Mouse (Mus musculus): ENCODE data around the gene Galnt5.

The Galnt5 gene

GRCm38 (mm10) chr2:57997752-57998430 is at the start of gene Galnt5:
Gene Galnt5, plus strand, starts transcription at chr2:57997884.
- no peak for DNase-seq (ENCODE audit: low read depth, low spot score)

- no peak for DNase-seq (ENCODE audit: low read depth, low spot score)
These were observed 46.1 kb upstream of the Galnt5 start for GRCm38 (mm10) chr2:57951620-57952019.

DNA sequence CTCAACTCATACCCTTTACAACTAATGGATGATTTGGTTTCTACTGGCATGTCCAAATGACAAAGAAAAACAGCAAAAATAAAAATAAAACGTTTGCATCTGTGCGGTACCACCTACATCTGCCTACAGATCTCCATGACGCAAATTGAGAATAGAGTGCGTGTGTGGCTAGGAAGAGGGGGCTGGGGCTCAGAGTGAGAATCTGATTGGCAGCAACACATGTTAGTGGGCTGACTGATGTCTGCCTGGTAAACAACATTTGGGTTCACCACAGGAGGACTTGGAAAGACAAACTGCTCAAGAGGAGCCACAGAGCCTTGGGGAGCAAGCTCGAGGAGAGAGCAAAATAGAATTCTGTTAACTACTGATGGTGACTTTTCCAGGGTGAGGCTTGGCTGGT is 36.9 kb upstream of the Galnt5 start:
- DNase-seq (ENCODE audit: low read depth, low spot score) = no peak

DNA sequence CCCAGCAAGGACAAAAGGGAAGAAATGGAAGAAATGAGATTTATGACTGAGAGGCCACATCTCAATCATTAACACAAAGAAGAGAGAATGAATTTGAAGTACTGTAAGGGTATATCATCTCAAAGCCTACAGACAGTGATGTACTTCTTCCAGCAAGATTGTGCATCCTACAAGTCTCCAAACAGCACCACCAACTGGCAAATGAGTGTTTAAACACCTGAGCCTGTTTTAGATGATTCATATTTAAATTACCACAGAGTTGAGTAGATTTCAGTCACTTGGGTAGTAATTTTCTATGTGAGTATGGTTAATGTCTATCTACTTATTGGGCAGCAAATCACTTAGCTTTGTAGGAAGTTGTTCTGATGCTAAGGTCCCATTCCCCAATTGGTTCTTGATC is 15.4 kb upstream of the Galnt5 start:
- DNase-seq (ENCODE audit: low read depth, low spot score) = no peak

GRCm38 (mm10) chr2:57991084-57991483 is 6.6 kb upstream of the Galnt5 start:
- no peak for DNase-seq (ENCODE audit: low read depth, low spot score)

DNA sequence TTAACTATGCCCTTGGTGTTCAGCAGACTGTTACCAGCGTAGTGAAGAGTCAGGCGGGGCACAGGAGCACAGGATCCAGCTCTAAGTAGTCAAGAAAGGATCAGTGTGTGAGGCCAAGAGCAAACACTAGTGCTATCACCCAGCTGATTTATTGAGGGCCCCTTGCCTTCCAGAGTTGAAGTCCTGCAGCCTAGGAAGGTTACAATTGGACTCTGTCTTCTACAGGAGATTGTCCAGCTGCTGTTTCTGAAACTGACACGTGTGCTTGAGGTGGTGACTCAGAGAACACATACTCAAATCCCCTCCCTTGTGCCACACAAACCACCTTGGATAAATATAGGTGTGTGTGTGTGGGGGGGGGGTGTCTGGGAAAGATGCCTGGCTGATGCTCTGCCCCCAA is 3.8 kb downstream of the Galnt5 start:
- DNase-seq (ENCODE audit: low read depth, low spot score) = no peak

GRCm38 (mm10) chr2:58007081-58007480 is 9.4 kb downstream of the Galnt5 start:
- DNase-seq (ENCODE audit: low read depth, low spot score) = no peak

DNA sequence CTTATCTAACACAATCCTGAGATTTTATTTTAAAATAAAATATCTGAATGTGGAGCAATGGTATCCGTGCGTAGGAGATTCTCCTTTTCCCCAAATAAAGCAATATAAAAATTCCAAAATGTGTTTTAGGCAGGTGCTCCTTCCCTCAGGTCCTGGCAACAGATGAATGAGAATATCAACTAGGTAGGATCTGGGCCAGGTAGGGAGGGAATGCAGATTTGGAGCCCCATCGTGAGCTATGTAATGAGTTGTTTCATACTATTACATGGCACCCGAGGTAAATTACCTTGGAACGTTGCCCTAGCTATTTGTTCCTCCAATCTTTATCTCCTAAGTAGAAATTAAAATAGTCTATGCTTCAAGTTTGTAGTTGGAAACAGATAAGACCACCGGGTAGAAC is 25.9 kb downstream of the Galnt5 start:
- no peak for DNase-seq (ENCODE audit: low read depth, low spot score)

DNA sequence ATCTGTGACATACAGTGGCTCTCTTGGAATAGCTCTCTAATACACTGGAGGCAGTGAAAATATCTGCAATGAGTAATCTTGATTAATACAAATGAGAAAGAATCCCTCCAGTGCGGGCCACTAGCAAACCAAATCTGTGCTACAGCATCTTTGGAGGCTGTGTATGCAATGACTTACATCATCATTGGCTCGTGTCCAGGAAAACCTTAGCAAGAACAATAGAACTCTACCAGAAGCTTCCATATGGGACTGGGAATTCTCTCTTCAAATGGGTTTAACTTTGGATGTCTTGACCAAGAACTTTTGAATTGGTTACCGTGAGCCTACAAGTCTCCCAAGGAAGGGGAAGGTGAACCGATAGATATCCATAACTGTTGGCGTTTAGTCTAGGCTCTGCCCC is 29.1 kb downstream of the Galnt5 start:
- DNase-seq (ENCODE audit: low read depth, low spot score) = no peak

GRCm38 (mm10) chr2:58029404-58029803 is 31.7 kb downstream of the Galnt5 start:
- DNase-seq (ENCODE audit: low read depth, low spot score) = peak; percentile 74

- no peak for DNase-seq (ENCODE audit: low read depth, low spot score)
These were observed 33.7 kb downstream of the Galnt5 start for GRCm38 (mm10) chr2:58031431-58031830.

DNA sequence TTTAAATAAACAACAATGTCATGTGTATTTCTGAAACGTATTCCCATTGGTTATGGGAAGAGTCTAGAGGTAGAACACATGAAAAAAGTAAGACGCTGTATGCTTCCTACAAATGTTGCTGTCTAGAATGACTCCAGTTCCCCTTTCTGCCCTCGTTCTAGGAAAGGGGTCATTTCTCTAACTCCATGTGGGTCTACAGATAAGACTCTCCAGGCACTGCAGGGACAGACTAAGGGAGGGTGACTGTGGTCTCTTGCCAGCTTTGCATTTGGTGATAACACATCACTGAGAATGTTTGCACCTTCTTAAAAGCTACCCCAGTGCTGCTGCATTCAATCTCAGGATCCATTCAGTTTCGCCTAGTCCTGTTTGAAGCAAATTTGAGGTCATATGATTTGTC is 38.0 kb downstream of the Galnt5 start:
- DNase-seq (ENCODE audit: low read depth, low spot score) = no peak

DNA sequence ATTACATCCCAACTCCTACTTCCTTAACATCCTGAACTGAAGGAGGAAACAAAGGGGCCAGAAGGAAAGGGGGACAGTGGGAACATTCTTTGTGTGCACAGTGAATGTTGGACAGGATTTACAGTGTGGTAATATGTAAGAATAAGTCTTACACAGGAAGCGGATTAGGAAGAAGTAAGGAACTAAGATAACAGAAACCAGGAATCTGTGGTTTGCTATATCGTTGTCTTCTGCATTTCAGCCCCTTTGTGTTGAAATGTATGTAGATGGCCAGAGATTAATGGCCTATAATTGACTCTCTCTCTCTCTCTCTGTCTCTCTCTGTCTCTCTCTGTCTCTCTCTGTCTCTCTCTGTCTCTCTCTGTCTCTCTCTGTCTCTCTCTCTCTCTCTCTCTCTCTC is 39.2 kb downstream of the Galnt5 start:
- no peak for DNase-seq (ENCODE audit: low read depth, low spot score)

DNA sequence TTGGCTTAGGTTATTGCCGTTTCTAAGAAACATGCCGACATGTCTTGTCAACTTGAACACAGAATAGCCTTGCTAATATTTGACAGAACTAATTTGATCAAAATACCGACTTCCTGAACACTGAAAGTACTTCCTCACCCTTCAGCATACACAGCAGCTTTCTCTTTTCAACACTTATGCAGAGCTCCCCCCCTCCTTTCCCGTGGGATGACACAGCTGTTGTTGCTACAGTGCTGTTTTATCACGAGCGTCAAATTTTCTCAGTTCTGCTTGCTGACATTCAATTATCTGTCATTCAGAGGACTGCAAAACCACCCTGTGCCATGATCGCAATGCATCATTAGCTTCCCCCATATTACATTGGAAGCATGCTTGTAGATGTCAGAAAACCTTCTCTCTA is 44.2 kb downstream of the Galnt5 start:
- DNase-seq (ENCODE audit: low read depth, low spot score) = peak; percentile 32

DNA sequence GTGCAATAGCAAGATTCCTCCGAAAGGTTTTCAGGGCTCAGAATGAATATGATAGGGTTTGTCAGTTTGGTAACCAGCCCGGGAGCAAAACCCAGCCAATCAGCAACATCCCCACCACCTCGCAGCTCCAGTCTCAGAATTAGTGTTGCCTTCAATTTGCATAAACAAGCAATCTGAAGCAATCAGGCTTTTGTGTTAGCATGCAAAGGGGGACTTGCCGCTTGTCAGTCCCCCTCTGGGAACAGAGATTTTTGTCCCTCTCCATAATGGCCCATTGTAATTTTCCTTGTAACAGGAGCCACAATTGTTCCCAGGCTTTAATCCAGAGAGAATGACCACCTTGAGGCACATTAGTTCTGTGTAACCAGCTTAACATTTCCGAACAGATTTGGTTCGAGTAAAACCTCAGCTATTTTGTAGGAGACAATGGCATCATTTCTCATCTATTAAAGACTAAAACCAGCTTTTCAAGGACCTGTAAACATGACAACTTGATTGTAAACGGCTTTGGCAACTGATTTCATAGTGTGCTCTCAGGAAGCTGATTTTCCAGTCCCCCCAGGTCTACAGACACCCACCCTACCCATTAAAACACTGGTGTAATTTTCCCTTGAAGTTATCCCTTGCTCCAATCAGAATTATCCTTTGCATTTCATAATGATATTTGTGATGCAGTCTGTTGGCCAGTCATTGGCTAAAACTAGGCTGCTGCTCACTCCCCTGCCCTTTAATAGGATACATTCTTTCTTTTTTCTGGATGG is 55.3 kb downstream of the Galnt5 start, which contains the start of gene Ermn:
Gene Ermn, minus strand, starts transcription at position 44 of the 761 bp plus-strand sequence.
- DNase-seq (ENCODE audit: low read depth, low spot score) = no peak

GRCm38 (mm10) chr2:58055383-58055782 is 57.7 kb downstream of the Galnt5 start:
- DNase-seq (ENCODE audit: low read depth, low spot score) = no peak

GRCm38 (mm10) chr2:58079849-58080248 is 82.2 kb downstream of the Galnt5 start:
- no peak for DNase-seq (ENCODE audit: low read depth, low spot score)

DNA sequence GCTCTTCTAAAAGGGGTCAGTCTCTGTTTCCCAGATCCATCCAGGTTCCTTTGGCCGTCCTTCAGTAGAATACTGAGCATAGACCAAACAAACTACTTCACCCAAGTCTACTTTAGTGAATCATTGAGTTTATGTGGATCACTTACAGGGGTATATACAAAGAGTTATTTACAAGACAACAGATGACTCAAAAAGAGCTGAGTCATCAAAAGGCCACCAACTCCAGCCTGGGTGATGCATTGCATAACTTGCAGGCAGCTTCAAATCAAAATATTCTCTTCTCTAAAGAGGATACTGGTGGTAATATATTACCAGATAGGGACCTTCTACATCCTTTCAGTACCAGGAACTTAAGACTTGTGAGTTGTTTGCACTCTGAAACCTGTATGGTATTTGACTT is 88.7 kb downstream of the Galnt5 start:
- no peak for DNase-seq (ENCODE audit: low read depth, low spot score)

DNA sequence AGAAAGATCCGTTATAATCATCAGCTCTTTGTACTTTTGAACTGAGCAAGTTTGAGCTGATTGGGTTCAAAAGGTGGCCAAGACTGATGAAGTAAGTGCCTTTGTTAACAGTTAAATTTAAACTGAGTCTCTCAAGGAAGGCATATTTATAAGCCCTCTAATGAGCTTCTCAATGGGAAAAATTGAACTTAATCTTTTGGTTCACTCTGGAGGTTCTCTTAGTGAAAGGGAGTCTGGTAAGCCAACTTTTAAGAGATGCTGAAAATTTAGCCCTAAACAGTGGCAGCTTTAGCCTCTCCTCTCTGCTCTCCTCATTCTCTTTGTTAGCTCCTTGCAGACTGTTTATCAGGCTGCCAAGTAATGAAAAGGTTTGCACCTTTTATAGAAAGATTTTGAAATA is 97.1 kb downstream of the Galnt5 start:
- no peak for DNase-seq (ENCODE audit: low read depth, low spot score)

Measured in brain, embryonic 18.5 days (tissue).